Mouse (Mus musculus) adrenal gland, postnatal 14 days (tissue): ENCODE data around the gene Fig4. TPM values are rescaled to one million over a fixed set of nuclear protein-coding genes. Genes with fewer than 3 reads are reported as not detected.

Experiments used
- DNase-seq: peaks from one replicate; pipeline ENCODE4 v3.0.0; 2021; ENCODE audit warnings: mixed read lengths
- long read RNA-seq, 2 experiments: library from polyadenylated mRNA; stranded (forward); transcript quantifications; one replicate each; pipeline ENCODE4 v2.0.0; 2021
- total RNA-seq: library from RNA; stranded (reverse); gene quantifications from 2 replicates; pipeline ENCODE4 v1.2.3, GENCODE M21; 2021

Gene Fig4
- 14.3 and 14.6 TPM in 2 replicates for total RNA-seq
- long read RNA-seq, experiment 1, transcript Fig4-201 (23 exons, 3,282 nt) = major isoform, 24 of 28 reads
- long read RNA-seq, experiment 1, partial matches to known transcripts = 0 of 28 reads
- long read RNA-seq, experiment 1, other reads (novel, unspliced or antisense) = 4 of 28 reads
- long read RNA-seq, experiment 2, transcript Fig4-201 (23 exons, 3,282 nt) = major isoform, 18 of 20 reads
- long read RNA-seq, experiment 2, partial matches to known transcripts = 1 of 20 reads
- long read RNA-seq, experiment 2, other reads (novel, unspliced or antisense) = 1 of 20 reads

DNA sequence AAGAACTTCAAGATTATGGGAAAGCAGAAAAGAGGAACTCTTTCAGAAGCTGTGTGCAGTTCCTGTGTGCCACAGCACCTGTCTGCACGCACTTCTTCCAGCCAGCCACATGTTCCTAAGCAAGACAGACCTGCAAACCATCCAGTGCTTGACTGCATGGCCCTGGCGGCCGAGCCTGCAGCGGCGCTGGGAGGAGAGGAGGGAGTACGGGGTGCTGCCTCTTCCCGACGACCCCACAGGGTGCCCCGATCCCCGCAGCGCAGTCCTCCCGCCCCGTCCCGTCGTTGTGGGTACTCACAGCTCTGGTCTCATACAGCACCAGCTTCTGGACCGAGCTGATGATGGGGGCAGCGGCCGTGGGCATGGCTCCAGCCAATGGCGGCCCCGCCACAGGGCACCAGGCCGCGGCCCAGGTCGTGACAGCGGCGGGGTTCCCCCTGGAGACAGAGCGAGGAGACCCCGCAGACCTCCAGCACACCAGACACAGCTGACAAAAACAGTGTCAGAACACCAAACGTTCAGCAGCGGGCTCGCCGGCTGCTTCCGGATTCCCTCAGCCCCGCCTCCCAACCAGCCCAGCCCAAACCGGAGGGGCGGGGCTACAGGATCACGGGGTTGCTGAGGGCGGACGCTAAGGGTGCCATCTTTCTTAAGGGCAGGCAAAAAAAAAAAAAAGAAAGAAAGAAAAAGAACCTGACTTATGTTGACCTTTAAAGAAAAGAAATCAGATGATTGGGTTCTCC lies at the start of gene Fig4:
TSS of gene Fig4 (minus strand) at position 572 of the 743 bp plus-strand sequence.
- DNase-seq = peak; percentile 93

DNA sequence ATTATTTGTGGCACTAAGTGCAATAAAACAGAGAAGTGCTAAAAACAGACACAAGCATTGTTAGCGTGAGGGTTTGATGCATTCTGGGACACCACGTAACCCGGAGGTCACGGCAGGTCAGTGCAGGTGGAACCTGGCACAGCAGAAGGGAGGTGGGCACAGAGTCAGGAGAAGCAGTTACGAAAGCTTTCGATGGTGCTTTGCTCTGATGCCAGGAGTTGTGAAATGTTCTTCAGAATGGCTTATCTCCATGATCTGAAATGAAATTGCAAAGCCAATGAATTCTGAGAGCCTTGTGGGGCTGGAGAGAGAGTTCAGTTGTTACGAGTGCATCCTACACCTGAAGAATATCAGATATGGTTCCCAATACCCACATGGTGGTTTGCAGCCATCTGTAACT lies 38.3 kb upstream of the Fig4 start:
- peak; percentile 24 for DNase-seq

DNA sequence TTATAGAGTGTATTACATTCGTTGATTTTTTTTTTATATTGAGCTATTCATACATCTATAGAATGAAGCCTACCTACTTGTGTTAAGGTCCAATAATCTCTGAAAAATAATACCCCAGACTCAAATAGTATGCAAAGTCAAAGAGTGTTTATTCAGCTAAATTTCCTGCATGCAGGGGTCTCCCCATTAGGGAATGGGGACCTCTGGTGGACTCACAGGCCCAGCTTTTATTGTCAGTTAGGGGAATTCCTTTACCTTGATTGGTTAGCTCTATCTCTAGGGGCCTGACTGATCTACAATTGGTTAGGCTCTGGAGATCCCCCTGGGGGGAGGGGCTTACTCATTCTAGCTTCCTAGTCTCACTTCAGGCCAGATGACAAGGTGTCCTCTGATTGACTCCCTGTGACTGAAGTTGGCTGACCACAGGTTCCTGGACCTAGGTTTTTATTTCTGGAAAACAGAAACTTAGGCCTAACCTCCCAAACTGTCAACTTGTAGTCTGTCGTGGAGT lies 29.5 kb upstream of the Fig4 start:
- DNase-seq = no peak

DNA sequence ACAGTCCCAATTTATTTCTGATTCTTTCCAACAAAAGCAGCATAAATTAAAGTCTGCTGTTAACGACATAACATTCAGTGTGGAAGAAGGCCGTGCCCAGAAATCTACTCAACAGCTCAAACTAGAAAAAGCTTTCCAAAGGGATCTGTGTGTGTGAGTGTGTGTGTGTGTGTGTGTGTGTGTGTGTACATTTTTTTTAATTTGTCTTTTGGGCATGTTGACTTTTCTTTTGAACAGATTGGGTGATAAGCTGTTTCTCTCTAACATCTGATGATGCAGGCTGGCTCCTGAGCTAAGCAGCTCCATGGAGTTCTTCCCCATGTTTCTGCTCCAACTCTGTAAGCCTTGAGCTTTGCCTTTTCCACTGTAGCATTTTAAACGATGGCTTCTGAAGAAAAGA lies 12.8 kb upstream of the Fig4 start:
- no peak for DNase-seq

DNA sequence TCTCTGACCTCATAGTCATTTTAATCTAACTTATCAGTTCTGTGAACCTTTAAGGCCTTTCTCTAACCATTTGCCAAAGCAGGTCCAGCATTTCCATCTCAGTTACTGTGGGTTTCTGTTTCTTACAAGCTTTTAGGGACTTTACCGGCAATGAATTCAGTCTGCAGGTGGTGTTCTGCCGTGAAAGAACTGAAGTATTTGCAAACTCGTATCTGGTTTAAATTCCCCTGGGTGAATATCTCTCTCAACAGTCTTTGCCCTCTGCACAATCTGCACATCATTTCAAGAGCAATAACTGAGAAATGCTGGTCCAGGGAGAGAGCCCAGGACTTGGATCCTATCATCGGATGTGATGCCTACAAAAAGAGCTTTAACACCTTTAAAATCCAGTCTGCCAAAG lies 5.1 kb upstream of the Fig4 start:
- DNase-seq = no peak

DNA sequence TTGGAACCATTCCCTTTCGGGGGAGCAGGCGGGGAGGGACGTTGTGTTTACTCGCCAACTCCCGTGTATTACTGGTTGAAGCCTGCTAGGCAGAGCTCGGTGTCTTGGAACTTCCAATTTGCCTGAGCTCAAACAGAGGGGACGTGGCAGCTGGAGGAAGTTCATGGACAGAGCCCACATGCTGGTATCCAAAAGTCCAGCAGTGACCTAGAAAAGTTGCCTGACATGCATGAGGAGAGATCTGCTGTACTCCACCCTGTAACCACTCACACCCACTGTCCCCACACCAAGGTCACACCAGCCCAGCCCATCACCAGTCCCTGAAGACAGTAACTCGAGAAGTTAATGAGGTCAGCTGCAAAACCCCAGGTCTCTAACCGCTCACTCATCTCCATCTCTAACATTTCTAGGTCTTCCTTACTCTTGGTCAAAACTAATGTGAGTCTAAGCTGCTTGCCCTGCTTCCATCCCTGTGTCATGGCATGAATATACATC lies 1.9 kb upstream of the Fig4 start:
- peak; percentile 19 for DNase-seq

DNA sequence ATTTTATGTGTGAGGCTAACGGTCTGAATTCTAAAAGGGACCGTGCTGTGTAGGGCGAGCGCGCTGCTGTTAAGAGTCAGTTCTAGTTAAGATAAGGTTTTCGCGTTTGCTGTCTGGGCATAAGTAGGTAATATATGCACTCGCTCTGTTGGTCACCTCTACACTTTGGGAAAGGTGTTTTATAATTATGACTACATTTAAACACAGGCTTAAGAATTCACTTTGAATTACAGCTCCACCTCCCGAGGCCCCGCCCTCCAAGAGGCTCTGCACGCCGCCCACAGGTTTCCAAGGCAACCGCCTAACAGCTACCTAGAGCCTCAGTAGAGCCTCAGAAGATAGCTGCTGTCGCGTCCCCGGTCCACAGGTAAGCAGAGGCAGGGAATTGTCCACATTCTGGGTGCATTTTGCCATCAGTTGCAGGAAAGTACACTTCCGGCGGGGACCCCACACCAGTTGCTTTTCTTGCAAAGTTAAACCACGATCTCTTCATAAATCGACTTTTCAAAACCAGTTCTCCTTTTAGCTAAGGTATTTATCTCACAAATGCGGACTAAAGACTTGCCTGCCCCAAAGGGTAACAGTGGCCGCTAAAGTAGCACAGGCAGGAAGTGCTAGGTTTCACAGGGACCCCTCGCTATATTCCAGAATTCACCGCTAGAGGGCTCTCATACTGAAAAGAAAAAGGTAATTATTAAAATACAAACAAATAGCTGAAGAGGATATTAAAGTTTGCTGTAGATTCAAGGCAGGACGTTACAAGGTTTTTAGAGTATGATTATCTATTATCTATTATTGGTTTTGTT lies 782 bp upstream of the Fig4 start, which contains the start of gene Ak9:
TSS of gene Ak9 (plus strand) at position 342 of the 806 bp plus-strand sequence.
- peak; percentile 92 for DNase-seq

DNA sequence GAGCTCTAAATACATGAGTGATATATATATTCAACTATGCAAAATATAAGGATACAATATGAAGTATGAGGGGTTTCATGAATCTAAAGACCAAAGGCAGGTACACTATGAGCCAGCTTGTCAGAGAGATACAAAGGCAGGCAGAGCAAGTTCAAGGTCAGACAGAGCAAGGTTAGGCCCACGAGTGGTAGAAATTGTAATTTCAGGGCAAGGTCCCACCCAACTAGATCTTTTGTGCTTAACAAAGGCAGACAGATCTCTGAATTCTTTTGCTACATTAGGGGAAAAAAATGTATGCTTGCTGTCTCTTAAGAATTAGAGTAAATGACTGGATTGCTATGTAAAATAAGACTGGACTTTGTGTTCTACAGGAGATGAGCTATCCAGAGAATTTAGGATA lies 2.9 kb downstream of the Fig4 start:
- no peak for DNase-seq

DNA sequence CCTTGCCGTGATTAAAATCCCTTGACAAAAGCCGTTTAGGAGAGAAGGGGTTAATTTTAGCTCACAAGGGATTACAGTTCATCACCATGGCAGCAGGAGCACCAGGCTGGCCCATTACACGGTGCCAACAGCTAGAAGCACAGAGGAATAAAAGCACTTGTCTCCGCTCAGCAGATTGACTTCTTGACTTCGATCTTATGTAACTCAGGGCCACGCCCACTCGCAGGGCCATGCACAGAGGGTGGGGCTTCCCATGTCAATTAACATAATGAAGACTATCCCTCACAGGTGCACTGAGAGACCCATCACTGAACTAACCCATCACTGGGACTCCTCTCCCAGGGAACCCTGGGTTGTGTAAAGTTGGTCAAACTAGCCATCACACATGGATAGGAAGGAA lies 7.9 kb downstream of the Fig4 start:
- DNase-seq = peak; percentile 24

DNA sequence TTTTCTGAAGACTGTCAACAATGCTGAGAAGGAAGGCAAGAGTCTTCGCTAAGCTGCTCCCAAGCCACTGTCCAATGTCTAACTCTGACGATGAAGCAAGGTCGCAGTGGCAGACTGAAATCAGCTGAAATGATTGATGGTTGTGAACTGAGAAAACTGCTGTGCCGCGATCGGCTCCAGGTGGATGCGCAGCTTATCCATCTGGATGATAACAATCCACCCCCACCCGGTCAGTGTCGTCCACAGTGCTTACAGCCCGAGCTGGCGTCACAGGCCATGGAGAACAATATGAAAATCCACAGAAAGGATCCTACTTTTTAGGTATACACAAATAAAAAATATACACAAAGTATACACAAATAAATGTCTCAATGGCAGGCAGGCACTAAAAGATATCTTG lies 8.3 kb downstream of the Fig4 start:
- DNase-seq = no peak

DNA sequence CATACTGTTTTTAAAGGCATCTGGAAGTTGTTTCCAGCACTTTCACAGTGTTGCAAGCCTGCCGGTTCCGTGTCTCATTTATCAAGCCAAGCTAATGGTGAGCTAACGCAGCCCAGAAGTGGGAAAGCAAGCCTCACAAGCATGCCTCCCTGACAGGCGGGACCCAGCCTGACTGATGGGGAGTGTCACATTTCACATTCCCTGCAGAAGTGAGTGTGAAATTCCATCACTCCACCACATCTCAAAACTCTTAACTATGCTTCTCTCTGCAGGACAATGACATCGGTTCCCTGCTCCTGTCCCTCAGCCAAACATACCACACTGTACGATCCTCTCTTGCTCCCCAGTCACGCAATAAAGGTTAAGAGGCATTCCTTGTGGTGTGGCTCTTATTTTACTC lies 10.0 kb downstream of the Fig4 start:
- no peak for DNase-seq

DNA sequence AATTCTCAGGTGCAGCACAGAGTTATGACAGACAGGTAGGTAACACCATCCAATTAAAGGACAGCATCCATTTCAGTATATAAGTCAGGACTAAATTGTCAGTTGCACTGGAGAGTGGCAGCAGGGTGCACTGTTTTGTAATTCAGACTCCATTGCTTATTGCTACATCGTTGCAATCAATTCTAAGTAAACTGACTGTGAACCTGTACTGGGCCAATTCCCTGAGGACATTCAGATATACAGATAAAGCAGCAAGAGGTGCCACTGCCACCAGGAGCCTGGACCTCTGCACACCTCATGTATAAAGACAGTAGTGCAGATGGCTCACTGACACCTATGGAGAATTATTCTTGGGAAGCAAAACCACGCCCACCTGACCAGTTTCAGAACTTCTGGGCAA lies 12.0 kb downstream of the Fig4 start:
- DNase-seq = no peak

DNA sequence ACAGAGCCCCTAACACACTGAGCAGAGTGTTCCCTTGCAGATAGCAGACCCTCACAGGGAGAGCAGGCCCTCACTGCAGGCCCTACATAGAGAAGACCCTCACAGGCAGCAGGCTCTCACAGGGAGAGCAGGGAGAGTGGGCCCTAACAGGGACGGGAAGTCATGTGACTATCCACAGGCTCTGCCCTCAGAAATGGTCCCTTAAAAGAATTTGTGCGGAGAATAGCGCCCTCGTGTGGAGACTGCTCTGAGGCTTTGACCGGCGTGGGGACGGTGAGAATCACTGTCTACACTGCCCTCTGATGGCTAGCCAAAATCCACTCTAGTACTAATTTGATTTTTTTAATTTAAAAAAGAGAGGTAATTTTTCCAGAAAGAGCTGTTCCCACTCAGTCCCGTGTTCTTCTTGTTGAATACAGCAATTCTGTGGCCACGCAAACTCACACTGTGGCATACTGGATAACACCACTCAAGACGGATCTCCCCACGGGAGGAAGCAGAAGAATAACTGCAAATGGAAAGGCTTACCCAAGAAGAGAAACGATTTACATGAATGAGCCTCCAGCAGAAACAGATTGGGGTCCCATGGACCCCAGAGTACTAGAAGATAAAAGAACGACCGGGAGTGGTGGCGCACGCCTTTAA lies 14.2 kb downstream of the Fig4 start:
- DNase-seq = peak; percentile 92

DNA sequence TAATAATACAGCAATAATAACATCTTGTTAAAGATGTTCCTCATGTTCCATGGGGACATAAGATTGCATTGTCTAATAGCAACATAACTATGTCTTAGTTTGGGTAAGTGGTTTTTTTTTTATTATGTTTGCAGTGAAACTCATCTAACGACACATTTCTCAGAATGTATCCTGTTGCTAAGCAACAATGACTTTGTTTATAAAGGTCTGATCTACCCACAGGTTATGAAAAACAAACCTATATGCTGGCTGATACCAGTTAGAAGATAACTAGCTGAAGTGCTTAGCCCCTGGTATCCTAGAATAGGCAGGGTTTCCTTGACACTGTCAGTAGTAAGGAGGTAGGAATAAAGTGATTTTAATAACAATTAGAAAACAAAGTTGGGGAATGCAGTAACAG lies 15.0 kb downstream of the Fig4 start:
- no peak for DNase-seq

DNA sequence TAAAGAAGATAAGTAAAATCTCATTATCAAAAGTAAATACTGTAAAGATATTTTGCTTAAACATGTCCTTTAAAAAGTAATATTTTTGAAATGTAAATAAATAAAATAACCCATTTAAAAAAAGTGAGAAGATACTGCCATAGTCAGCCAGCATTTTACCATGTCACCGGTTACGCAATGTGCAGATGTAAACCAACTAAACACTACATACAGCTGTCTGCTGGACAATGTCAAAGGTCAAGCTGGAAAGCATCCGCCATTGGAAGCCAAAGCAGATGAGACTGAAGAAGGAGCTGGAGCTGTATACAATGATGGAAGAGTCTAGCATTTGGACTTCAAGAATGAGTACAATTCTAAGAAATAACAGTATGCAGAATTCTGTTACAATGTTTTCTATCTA lies 15.4 kb downstream of the Fig4 start:
- no peak for DNase-seq

DNA sequence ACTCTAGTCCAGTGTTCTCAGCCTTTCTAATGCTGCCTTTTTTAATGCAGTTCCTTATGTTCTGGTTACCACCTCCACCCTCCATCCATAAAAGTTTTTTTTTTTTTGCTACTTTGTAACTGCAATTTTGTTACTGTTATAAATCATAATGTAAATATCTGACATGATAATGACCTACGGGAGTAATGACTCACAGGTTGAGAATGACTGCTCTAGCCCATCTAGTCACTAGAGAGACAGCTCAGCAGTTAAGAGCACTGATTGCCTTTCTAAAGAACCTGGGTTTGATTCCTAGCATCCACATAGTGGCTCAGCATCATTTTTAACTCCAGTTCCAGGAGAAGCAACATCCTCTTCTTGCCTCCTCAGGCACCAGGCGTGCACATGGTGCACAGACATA lies 21.0 kb downstream of the Fig4 start:
- DNase-seq = no peak

DNA sequence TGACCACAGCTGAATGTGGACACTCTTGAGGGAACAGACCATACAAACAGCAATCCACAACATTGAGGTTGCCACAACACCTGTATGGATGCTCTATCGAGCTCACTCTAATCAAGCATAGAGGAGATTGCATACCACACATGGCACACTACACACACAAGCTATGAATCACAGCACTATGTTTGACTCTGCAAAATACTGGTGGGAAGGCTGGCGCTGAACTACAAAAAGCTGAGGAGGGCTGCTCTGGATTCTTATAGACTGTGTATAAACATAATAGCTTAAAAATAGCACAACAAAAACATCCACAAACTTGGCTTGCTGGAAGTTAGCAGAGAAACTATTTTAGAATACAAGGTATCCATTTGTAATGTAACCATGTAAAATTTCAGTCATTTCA lies 22.3 kb downstream of the Fig4 start:
- DNase-seq = no peak

DNA sequence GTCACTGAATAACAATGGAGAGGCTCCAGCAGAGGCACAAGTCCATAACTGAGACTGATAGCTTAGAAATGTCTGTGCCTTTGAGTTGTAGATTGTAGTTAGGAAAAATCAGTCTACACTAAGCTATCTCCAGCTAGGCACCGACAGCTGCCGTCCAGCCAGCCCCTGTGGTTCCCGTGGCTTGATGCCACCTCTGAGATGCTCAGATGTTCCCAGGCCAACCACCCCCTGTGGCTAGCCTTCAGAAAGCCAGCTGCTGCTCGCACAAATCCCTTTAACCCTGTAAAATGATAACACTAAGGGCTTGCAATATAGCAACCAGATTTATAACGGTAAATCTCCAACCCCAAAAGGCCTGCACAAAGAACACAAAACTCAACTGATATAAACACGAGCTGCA lies 22.9 kb downstream of the Fig4 start:
- no peak for DNase-seq

DNA sequence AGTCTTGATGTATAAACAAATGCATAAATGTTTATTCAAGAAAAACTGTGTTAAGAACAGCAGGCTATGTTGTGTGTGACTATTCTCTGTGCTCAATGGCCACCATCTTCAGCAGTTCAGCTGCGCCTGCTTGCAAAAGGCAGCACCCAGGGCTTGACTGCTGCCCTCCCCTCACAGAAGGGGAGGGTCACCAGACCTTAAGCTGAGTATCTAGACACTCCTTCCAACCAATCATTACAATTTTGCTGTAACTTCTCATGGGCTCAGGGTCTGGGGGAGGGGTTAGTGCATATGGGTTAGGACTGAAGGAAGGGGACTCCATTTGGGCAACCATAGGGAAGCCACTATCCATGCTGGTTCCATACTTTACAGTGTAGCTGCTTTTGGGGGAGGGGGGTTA lies 24.3 kb downstream of the Fig4 start:
- DNase-seq = no peak

DNA sequence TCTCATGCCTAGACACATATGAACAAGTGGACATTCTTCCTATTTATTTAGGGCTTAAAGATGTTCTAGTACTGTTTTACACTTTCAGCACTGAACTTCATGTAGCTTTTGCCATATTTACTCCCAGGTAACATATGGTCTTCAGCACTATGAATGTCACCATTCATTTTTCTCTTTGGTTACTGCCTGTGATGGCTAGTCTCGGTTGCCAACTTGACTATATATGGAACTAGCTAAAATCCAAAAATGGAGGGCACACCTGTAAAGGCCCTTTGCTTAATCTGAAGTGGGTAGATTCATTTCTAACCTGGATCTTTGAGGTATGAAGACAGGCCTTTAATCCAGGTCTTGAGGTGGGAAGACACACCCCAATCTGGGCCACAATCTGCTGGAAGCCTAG lies 28.2 kb downstream of the Fig4 start:
- DNase-seq = no peak

DNA sequence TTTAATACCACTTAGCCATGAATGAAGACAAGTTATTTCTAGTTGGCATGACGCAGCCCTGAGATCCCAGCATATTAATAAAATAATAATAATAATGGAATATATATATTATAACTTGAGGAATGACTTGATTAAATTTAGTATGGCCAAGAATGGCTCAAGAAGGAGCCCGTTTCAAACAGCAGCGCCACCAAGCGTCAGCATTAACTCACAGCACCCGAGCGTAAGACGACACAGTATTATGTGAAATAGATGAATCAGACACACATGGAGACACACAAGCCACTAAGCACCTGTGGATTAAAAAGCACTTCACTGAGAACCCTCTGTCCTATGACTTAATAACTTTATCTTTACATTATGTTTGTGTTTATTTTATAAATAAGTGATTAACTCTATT lies 31.2 kb downstream of the Fig4 start:
- DNase-seq = peak; percentile 56

DNA sequence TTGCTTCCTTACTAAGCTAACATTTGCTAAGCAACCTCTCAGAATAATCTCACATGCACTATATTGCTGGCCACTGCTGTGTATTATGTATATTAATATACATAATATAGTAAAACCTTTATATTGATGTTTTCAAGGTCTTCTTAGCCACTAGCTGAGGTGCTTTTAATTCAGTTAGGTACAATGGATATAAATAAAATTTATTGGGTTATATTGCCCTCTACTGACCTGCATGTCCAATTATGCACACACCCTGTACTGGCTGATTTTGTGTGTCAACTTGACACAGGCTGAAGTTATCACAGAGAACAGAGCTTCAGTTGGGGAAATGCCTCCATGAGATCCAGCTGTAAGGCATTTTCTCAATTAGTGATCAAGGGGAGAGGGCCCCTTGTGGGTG lies 41.2 kb downstream of the Fig4 start:
- DNase-seq = no peak
